Mouse (Mus musculus): ENCODE measurements at regions not wholly inside any gene's neighbourhood (a gene's known extent, or its start where the extent isn't known, plus 50 kb on each side); places are given as distances from the start of the nearest gene placed in this dataset.

DNA sequence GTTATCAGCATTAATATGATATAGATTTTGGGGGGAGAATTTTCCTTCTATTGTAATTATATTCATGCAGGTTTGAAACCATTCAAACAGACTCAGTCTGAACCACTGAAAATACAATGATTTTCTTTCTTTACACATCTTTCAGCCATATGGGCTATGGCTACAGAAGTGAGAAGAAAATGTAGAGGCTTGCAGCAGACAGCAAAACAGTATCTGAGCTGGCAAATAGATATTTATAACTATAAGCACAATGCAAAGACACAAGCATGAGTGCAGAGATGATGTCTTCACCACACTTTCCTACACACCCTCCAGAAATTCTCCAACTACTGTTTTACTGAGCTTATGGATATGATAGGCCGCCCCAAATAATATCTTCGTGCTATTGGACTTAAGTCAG is 92.6 kb upstream of the Klf6 start:
- TF ChIP-seq CTCF (IDR thresholded peaks at IDR 0.05; ENCODE audit: low read depth) (no peak), EP300 (optimal IDR thresholded peaks at IDR 0.05) (no peak)

Measured in stomach, postnatal 0 days (tissue).